Mouse (Mus musculus) 3T3-L1 (cell line): ENCODE measurements at regions not wholly inside any gene's neighbourhood (a gene's known extent, or its start where the extent isn't known, plus 50 kb on each side); places are given as distances from the start of the nearest gene placed in this dataset.

Source experiments
- DNase-seq: peaks from one replicate; pipeline ENCODE4 v3.0.0-alpha.2; 2015; ENCODE audit warnings: low read depth, low spot score

DNA sequence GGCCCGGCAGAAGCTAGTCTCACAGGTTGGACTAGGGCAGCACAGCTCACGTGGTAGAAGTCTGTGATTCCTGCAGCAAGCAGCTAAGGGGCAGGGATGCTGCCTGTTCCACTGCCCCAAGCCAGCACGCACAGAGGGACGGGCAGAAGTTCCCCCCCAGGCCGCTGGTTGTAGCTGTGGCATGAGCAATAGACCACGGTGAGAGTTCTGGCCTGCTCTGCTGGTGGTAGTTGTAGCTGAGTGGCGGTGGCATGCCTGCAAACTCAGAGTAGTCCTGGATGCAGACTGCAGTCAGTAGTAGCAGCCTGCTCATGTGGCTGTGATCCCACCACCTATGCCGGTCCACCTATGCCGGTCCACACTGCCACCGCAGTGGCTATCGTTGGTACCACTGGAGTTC is 71.5 kb upstream of the Rpl39l start:
- DNase-seq = no peak

- DNase-seq = peak; percentile 56
Measured at GRCm38 (mm10) chr16:10088461-10089353, 81.3 kb upstream of the Rpl39l start.

DNA sequence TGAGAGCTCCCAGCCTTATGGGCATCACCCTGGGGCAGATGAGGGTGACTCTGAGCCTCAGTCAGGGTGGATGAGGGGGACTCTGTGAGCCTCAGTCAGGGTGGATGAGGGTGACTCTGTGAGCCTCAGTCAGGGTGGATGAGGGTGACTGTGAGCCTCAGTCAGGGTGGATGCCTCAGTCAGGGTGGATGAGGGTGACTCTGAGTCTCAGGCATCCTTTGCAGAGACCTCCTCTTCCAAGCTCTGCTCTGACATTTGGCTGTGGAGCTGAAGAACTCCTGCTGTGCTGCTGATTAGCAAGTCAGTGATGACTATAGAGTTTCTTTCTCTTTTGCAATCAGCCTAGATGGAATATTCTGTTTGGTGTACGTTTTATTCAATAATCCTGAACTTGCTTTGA is 83.7 kb upstream of the Rpl39l start:
- DNase-seq = no peak

GRCm38 (mm10) chr16:10085429-10085828 is 84.6 kb upstream of the Rpl39l start:
- DNase-seq = no peak

- DNase-seq = no peak
Measured at GRCm38 (mm10) chr16:10081751-10082150, 86.4 kb upstream of the Grin2a start.

- DNase-seq = no peak
Measured at GRCm38 (mm10) chr16:10080121-10080679, 84.8 kb upstream of the Grin2a start.

GRCm38 (mm10) chr16:10073158-10073557 is 77.8 kb upstream of the Grin2a start:
- peak; percentile 56 for DNase-seq

- DNase-seq = no peak
Measured at GRCm38 (mm10) chr16:10063491-10063890, 68.1 kb upstream of the Grin2a start.

DNA sequence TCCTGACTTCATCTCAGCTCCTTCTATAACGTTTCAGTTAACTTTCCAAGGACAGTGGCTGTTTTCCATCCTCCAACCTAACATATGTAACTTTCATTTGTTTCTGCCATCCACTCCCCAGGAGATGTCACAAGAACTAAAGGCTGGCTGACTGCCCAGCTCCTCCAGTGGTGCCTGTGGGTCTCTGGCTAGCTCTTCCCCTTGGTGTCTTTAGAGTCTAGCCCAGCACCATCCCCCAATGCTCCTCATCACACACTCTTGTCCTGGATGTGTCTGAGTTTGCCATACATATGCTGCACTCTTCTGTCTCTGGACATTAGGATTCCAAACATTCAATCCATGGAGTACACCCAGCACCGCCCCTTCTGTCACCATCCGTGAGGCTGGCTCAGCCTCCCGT is 62.7 kb upstream of the Grin2a start:
- DNase-seq = no peak
